In genomic region chr8:47538323-47538722, GRCm38 (mm10) we compare ENCODE assay signal across 20 mouse cellular contexts. TPM values are rescaled to one million over a fixed set of nuclear protein-coding genes. Genes with fewer than 3 reads are reported as not detected.
A peak's percentile ranks its signal among the peaks of the same experiment; 100 is the strongest.
DNase-seq lines count a peak whose midpoint lies in the region; ATAC-seq and TF ChIP-seq lines count a peak whose summit lies in the region.
"Had no signal": no experiment of that assay in that cellular context is flagged by ENCODE, and none has a peak within 500 bp of the region (broad histone marks: within the 10 kb centered on the region; RNA-seq: fewer than 3 reads in every experiment).

No protein-coding gene starts in this region.

- peaks cover 12% of the 10 kb centered on the region for H3K36me3 ChIP-seq in liver, embryonic 11.5 days (ENCODE audit: control insufficient read depth, insufficient read depth, low read length)
- peaks cover 15% of the 10 kb centered on the region for H3K36me3 ChIP-seq in liver, postnatal 0 days (replicated peaks; ENCODE audit: insufficient read depth, low read length)

- no peak for ATAC-seq in liver, embryonic 11.5 days (replicated peaks; ENCODE audit: low FRiP score)
- ATAC-seq in liver, postnatal 0 days, result no peak
- ATAC-seq in frontal cortex, adult (ENCODE audit: low TSS enrichment), result no peak
- ATAC-seq: activated CD4-positive, CD25-positive, alpha-beta regulatory T cell, adult 4 months; forebrain, embryonic 15.5 days; Patski had no signal

- 87% methylated on average over 4 of the region's 4 CpGs for WGBS in liver, embryonic 11.5 days
- 82% methylated on average over 4 of the region's 4 CpGs for WGBS in liver, postnatal 0 days (ENCODE audit: insufficient replicate concordance)

- H3K27me3 ChIP-seq in liver, embryonic 11.5 days (replicated peaks; ENCODE audit: control insufficient read depth, insufficient read depth, low read length), result no peaks in the 10 kb centered on the region
- no peaks in the 10 kb centered on the region for H3K27me3 ChIP-seq in liver, postnatal 0 days (ENCODE audit: insufficient read depth, low read length)
- H3K27me3 ChIP-seq: embryonic facial prominence, embryonic 15.5 days; forebrain, embryonic 15.5 days; heart, embryonic 13.5 days; hindbrain, embryonic 15.5 days; Patski had no signal

- peaks cover 4% of the 10 kb centered on the region for H3K4me1 ChIP-seq in liver, embryonic 11.5 days (replicated peaks; ENCODE audit: control insufficient read depth, insufficient read depth, low read length)
- H3K4me1 ChIP-seq in liver, postnatal 0 days (ENCODE audit: insufficient read depth), result peaks cover 9% of the 10 kb centered on the region

- no peak overlapping the region for H3K4me2 ChIP-seq in liver, embryonic 11.5 days
- no peak overlapping the region for H3K4me2 ChIP-seq in liver, postnatal 0 days (ENCODE audit: low read depth, low read length)
- H3K4me2 ChIP-seq: embryonic facial prominence, embryonic 15.5 days; forebrain, embryonic 15.5 days; heart, embryonic 13.5 days; hindbrain, embryonic 15.5 days had no signal

- no peak overlapping the region for H3K4me3 ChIP-seq in liver, embryonic 11.5 days (ENCODE audit: low read depth, low read length)
- H3K4me3 ChIP-seq in liver, postnatal 0 days (ENCODE audit: low read depth, low read length), result no peak overlapping the region
- H3K4me3 ChIP-seq: embryonic facial prominence, embryonic 15.5 days; forebrain, embryonic 15.5 days; heart, embryonic 13.5 days; hindbrain, embryonic 15.5 days had no signal

- no peaks in the 10 kb centered on the region for H3K9me3 ChIP-seq in liver, embryonic 11.5 days (ENCODE audit: control insufficient read depth, low read length)
- H3K9me3 ChIP-seq in liver, postnatal 0 days (ENCODE audit: low read length), result no peaks in the 10 kb centered on the region
- H3K9me3 ChIP-seq: embryonic facial prominence, embryonic 15.5 days; forebrain, embryonic 15.5 days; heart, embryonic 13.5 days; hindbrain, embryonic 15.5 days had no signal

- no peak overlapping the region for H3K27ac ChIP-seq in liver, embryonic 11.5 days (ENCODE audit: low read depth, low read length)
- no peak overlapping the region for H3K27ac ChIP-seq in liver, postnatal 0 days (ENCODE audit: low read depth)
- H3K27ac ChIP-seq: embryonic facial prominence, embryonic 15.5 days; forebrain, embryonic 15.5 days; heart, embryonic 13.5 days; hindbrain, embryonic 15.5 days had no signal

- DNase-seq in heart, adult 11 months, result peak; percentile 59
- no peak for DNase-seq in heart, adult 9 months (ENCODE audit: low spot score in 2 of 2)
- peak; percentile 7 for DNase-seq in liver, embryonic 11.5 days (ENCODE audit: low spot score)
- no peak for DNase-seq in liver, postnatal 0 days
- peak; percentile 18 for DNase-seq in kidney, postnatal 10 days
- peak; percentile 11 to 14 for DNase-seq in kidney, postnatal 4 days
- no peak for DNase-seq in lung, postnatal 4 days
- DNase-seq: adrenal gland, postnatal 14 days; cerebellum, adult 11-12 months; cerebellum, adult 9-10 months; cerebellum, postnatal 36 days; gastrocnemius, postnatal 10 days; heart, postnatal 36 days had no signal

- TF ChIP-seq EP300 in liver, postnatal 0 days (IDR thresholded peaks at IDR 0.05; ENCODE audit: low read depth), result no peak

- H3K9ac ChIP-seq in liver, embryonic 11.5 days (ENCODE audit: low read depth, low read length), result no peak overlapping the region
- H3K9ac ChIP-seq in liver, postnatal 0 days (replicated peaks), result no peak overlapping the region
- H3K9ac ChIP-seq: embryonic facial prominence, embryonic 15.5 days; forebrain, embryonic 15.5 days; heart, embryonic 13.5 days; hindbrain, embryonic 15.5 days had no signal

- no peak for TF ChIP-seq CTCF in liver, postnatal 0 days (IDR thresholded peaks at IDR 0.05; ENCODE audit: low read depth)

RNA-seq across cellular contexts. Expression of gene Rwdd4a, which starts 4.9 kb away (rescaled TPM):
- polyA plus RNA-seq in liver, embryonic 11.5 days (2014; fragmentation: Nextera tagmentation; extraction: Ambion mirVana), result 47.7 and 52.6 TPM in 2 replicates
- 32.0 and 34.1 TPM in 2 replicates for polyA plus RNA-seq in liver, postnatal 0 days (2015; fragmentation: Nextera tagmentation; extraction: Ambion mirVana)

RNA-seq across cellular contexts. Expression of gene Trappc11, which starts 5.1 kb away (rescaled TPM):
- 27.8 and 35.0 TPM in 2 replicates for polyA plus RNA-seq in liver, embryonic 11.5 days (2014; fragmentation: Nextera tagmentation; extraction: Ambion mirVana)
- polyA plus RNA-seq in liver, postnatal 0 days (2015; fragmentation: Nextera tagmentation; extraction: Ambion mirVana), result 9.2 and 10.2 TPM in 2 replicates

Comparison
In these comparisons a context has a peak if more than half of its experiments do, and no peak if none do; other contexts are left out.
1. DNase-seq: peak in heart, adult 11 months (single experiment), liver, embryonic 11.5 days (single experiment), kidney, postnatal 10 days (single experiment) and kidney, postnatal 4 days (2 of 2); none in heart, adult 9 months (0 of 2), liver, postnatal 0 days (single experiment) and lung, postnatal 4 days (0 of 2).